Mouse (Mus musculus): ENCODE results near the gene Ncam1.

DNA sequence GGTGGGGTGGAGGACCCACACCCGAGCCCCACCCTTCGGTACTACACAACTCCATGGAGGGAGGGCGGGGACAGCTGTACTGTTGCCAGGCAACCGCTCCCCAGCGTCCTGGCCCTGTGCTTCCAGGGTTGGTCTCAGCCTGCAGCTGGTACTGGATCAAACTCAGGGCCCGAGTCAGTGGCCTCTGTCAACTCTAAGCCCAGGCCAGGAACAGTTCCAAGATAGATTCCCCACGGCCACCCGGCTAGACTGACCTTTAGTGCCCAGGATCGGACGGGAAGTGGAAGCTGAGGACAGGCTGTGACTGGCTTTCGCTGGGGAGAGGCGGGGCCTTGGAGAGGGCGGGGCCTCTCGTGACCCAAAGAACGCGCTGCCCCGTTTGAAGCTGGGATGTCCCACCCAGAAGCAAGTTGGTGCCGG, 312.8 kb downstream of the Ncam1 start, which contains the start of gene Ttc12:
- TF ChIP-seq CTCF (IDR thresholded peaks at IDR 0.05; ENCODE audit: insufficient read depth, low read depth, low read length) (no peak), POLR2A (IDR thresholded peaks at IDR 0.05; ENCODE audit: insufficient read depth, low read depth, low read length) (no peak)

Data from olfactory bulb, adult 2 months (tissue).